In the genomic region with DNA sequence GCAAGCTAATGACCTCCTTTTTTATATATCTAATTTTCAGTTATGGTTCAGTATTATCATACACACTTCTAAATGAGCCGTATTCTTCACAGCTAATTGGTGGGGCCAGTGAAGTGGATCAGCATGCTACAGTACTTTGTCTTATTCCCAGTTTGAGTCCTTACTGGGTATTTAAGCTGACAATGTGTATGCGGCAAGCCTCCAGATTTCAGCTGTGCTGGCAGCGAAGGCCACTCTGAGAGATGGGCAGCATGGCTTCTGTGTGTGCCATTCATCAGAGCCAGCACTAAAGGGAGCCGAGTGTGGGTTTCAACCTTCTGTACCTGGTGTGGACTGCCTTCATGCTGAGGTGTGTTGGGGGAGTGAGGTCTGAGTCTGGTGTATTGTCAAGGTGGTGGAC, we compare ENCODE assay signal across 25 mouse cellular contexts.
DNase-seq lines count a peak whose midpoint lies in the region; ATAC-seq lines count a peak whose summit lies in the region.
"Had no signal": no experiment of that assay in that cellular context is flagged by ENCODE, and none has a peak within 500 bp of the region (broad histone marks: within the 10 kb centered on the region; RNA-seq: fewer than 3 reads in every experiment).

No protein-coding gene starts in this region.

- 0 out of 2 replicates have a peak overlapping the region, but pooled peaks have one; percentile 15 for H3K4me2 ChIP-seq in hindbrain, embryonic 14.5 days (replicated peaks)
- H3K4me2 ChIP-seq in neural tube, embryonic 13.5 days = no peak overlapping the region
- no peak overlapping the region for H3K4me2 ChIP-seq in neural tube, embryonic 14.5 days (ENCODE audit: low read depth, low read length)
- H3K4me2 ChIP-seq: embryonic facial prominence, embryonic 15.5 days; heart, embryonic 12.5 days; liver, embryonic 15.5 days; lung, embryonic 15.5 days had no signal

- no peaks in the 10 kb centered on the region for H3K9me3 ChIP-seq in hindbrain, embryonic 14.5 days (ENCODE audit: control insufficient read depth, low read length)
- H3K9me3 ChIP-seq in hindbrain, embryonic 10.5 days = no peaks in the 10 kb centered on the region
- H3K9me3 ChIP-seq in neural tube, embryonic 13.5 days = no peaks in the 10 kb centered on the region
- no peaks in the 10 kb centered on the region for H3K9me3 ChIP-seq in neural tube, embryonic 14.5 days (ENCODE audit: control insufficient read depth, low read length)
- H3K9me3 ChIP-seq: embryonic facial prominence, embryonic 15.5 days; heart, embryonic 12.5 days; limb, embryonic 10.5 days; liver, embryonic 15.5 days; lung, embryonic 15.5 days; megakaryocyte, embryonic 14.5 days had no signal

- no peaks in the 10 kb centered on the region for H3K27me3 ChIP-seq in hindbrain, embryonic 14.5 days (ENCODE audit: control insufficient read depth, insufficient read depth, low read length)
- H3K27me3 ChIP-seq in hindbrain, embryonic 10.5 days (ENCODE audit: insufficient read depth, poor library complexity, severe bottlenecking) = no peaks in the 10 kb centered on the region
- no peaks in the 10 kb centered on the region for H3K27me3 ChIP-seq in neural tube, embryonic 13.5 days
- no peaks in the 10 kb centered on the region for H3K27me3 ChIP-seq in neural tube, embryonic 14.5 days (ENCODE audit: control insufficient read depth, insufficient read depth, low read length)
- H3K27me3 ChIP-seq: embryonic facial prominence, embryonic 15.5 days; heart, embryonic 12.5 days; liver, embryonic 15.5 days; lung, embryonic 15.5 days; megakaryocyte, embryonic 14.5 days had no signal

- 54% methylated on average over 4 of the region's 4 CpGs for WGBS in hindbrain, embryonic 14.5 days
- 75% methylated on average over 4 of the region's 4 CpGs for WGBS in hindbrain, embryonic 10.5 days
- WGBS in neural tube, embryonic 13.5 days = 38% methylated on average over 4 of the region's 4 CpGs
- 38% methylated on average over 4 of the region's 4 CpGs for WGBS in neural tube, embryonic 14.5 days

- peak overlapping the region; percentile 68; the same call in 1 of the 2 replicates for H3K27ac ChIP-seq in hindbrain, embryonic 14.5 days
- H3K27ac ChIP-seq in hindbrain, embryonic 10.5 days = no peak overlapping the region
- H3K27ac ChIP-seq in neural tube, embryonic 13.5 days (replicated peaks) = peak overlapping the region; percentile 55
- H3K27ac ChIP-seq in neural tube, embryonic 14.5 days (ENCODE audit: low read depth, low read length) = peak overlapping the region; percentile 12; the same call in 1 of the 2 replicates
- H3K27ac ChIP-seq: embryonic facial prominence, embryonic 15.5 days; limb, embryonic 10.5 days; liver, embryonic 15.5 days; lung, embryonic 15.5 days had no signal

- ATAC-seq in hindbrain, embryonic 14.5 days (ENCODE audit: low FRiP score) = peak; percentile 51; the same call in 1 of the 2 replicates
- no peak for ATAC-seq in neural tube, embryonic 13.5 days (ENCODE audit: low read depth)
- ATAC-seq in neural tube, embryonic 14.5 days (ENCODE audit: low read depth) = peak; percentile 46; the same call in 1 of the 2 replicates
- ATAC-seq: CD4-positive, CD25-positive, alpha-beta regulatory T cell, adult 4 months had no signal

- H3K4me1 ChIP-seq in hindbrain, embryonic 14.5 days (replicated peaks; ENCODE audit: control insufficient read depth, insufficient read depth, low read length) = 0 out of 2 replicates have a peak, but pooled peaks cover 5% of the 10 kb centered on the region
- H3K4me1 ChIP-seq in hindbrain, embryonic 10.5 days (replicated peaks) = no peaks in the 10 kb centered on the region
- peaks cover 19% of the 10 kb centered on the region for H3K4me1 ChIP-seq in neural tube, embryonic 13.5 days (replicated peaks)
- no peaks in the 10 kb centered on the region for H3K4me1 ChIP-seq in neural tube, embryonic 14.5 days (ENCODE audit: control insufficient read depth, insufficient read depth, low read length)
- H3K4me1 ChIP-seq: embryonic facial prominence, embryonic 15.5 days; heart, embryonic 12.5 days; limb, embryonic 10.5 days; liver, embryonic 15.5 days; lung, embryonic 15.5 days; megakaryocyte, embryonic 14.5 days had no signal

- no peak overlapping the region for H3K9ac ChIP-seq in hindbrain, embryonic 14.5 days
- no peak overlapping the region for H3K9ac ChIP-seq in neural tube, embryonic 13.5 days
- H3K9ac ChIP-seq in neural tube, embryonic 14.5 days (replicated peaks; ENCODE audit: low read depth, low read length) = no peak overlapping the region
- H3K9ac ChIP-seq: embryonic facial prominence, embryonic 15.5 days; heart, embryonic 12.5 days; liver, embryonic 15.5 days; lung, embryonic 15.5 days had no signal

- no peaks in the 10 kb centered on the region for H3K36me3 ChIP-seq in hindbrain, embryonic 14.5 days (replicated peaks; ENCODE audit: control insufficient read depth, insufficient read depth)
- no peaks in the 10 kb centered on the region for H3K36me3 ChIP-seq in hindbrain, embryonic 10.5 days
- no peaks in the 10 kb centered on the region for H3K36me3 ChIP-seq in neural tube, embryonic 13.5 days
- H3K36me3 ChIP-seq in neural tube, embryonic 14.5 days (ENCODE audit: control insufficient read depth, insufficient read depth, low read length) = no peaks in the 10 kb centered on the region
- H3K36me3 ChIP-seq: embryonic facial prominence, embryonic 15.5 days; heart, embryonic 12.5 days; limb, embryonic 10.5 days; liver, embryonic 15.5 days; lung, embryonic 15.5 days had no signal

- peak; percentile 72 to 87 for DNase-seq in cerebellum, postnatal 14 days
- no peak for DNase-seq in cerebellum, adult 9-10 months
- peak; percentile 38 for DNase-seq in hindbrain, embryonic 14.5 days (ENCODE audit: low spot score)
- DNase-seq in hindbrain, embryonic 10.5 days (ENCODE audit: low spot score) = no peak
- no peak for DNase-seq in neural tube, embryonic 10.5 days (ENCODE audit: extremely low spot score, low spot score)
- DNase-seq in kidney, postnatal 10 days = no peak
- DNase-seq: adrenal gland, postnatal 25 days; cerebellum, adult 11 months; gastrocnemius, postnatal 25 days; heart, adult 18-20 months; heart, postnatal 10 days; kidney, adult 18-20 months; liver; lung, postnatal 36 days; thymus, adult 2 months; thymus, postnatal 4 days had no signal

- no peak overlapping the region for H3K4me3 ChIP-seq in hindbrain, embryonic 14.5 days (replicated peaks; ENCODE audit: low read length)
- no peak overlapping the region for H3K4me3 ChIP-seq in hindbrain, embryonic 10.5 days
- no peak overlapping the region for H3K4me3 ChIP-seq in neural tube, embryonic 13.5 days
- no peak overlapping the region for H3K4me3 ChIP-seq in neural tube, embryonic 14.5 days (ENCODE audit: low read depth, low read length)
- H3K4me3 ChIP-seq: embryonic facial prominence, embryonic 15.5 days; heart, embryonic 12.5 days; limb, embryonic 10.5 days; liver, embryonic 15.5 days; lung, embryonic 15.5 days; megakaryocyte, embryonic 14.5 days had no signal

Comparison
In these comparisons a context has a peak if more than half of its experiments do, and no peak if none do; other contexts are left out.
1. DNase-seq: peak in cerebellum, postnatal 14 days (2 of 2) and hindbrain, embryonic 14.5 days (single experiment); none in cerebellum, adult 9-10 months (single experiment), hindbrain, embryonic 10.5 days (single experiment), neural tube, embryonic 10.5 days (single experiment) and kidney, postnatal 10 days (single experiment).